11 mouse cellular contexts compared by ENCODE assay signal in the genomic region with DNA sequence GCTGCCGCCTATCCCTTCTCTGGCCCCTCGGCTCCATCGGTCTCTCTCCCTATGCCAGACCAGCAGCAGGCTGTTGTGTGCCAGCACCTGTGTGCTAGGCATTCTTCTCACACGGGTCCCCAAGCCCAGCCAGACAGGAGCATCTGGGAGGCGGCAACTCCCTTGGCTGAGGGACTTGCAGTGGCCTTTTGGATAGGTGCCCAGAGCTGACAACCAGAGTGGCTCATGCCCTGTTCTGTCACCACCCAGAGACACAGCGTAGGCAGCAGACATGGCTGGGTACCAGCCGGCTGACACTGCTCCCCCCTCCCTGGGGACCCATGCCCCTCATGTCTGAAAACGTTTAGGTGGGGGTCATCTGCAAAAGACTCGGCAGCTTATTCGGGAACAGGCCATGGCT.
DNase-seq lines count a peak whose midpoint lies in the region; ATAC-seq and TF ChIP-seq lines count a peak whose summit lies in the region.
"Had no signal": no experiment of that assay in that cellular context is flagged by ENCODE, and none has a peak within 500 bp of the region (broad histone marks: within the 10 kb centered on the region; RNA-seq: fewer than 3 reads in every experiment).

No protein-coding gene starts in this region.

- peaks cover 78% of the 10 kb centered on the region for H3K4me1 ChIP-seq in midbrain, embryonic 10.5 days
- peaks cover 41% of the 10 kb centered on the region for H3K4me1 ChIP-seq in midbrain, embryonic 11.5 days (ENCODE audit: control insufficient read depth, insufficient read depth, low read length)
- peaks cover 5% of the 10 kb centered on the region; the same call in 1 of the 2 replicates for H3K4me1 ChIP-seq in cerebellum, adult 2 months (ENCODE audit: control insufficient read depth, insufficient read depth, low read length)
- no peaks in the 10 kb centered on the region for H3K4me1 ChIP-seq in forebrain, postnatal 0 days (ENCODE audit: insufficient read depth)
- 0 out of 2 replicates have a peak, but pooled peaks cover 5% of the 10 kb centered on the region for H3K4me1 ChIP-seq in hindbrain, postnatal 0 days (ENCODE audit: insufficient read depth, low read length)
- no peaks in the 10 kb centered on the region for H3K4me1 ChIP-seq in lung, adult 2 months (ENCODE audit: control insufficient read depth, insufficient read depth, low read length)

- no peak overlapping the region for H3K4me3 ChIP-seq in midbrain, embryonic 10.5 days
- no peak overlapping the region for H3K4me3 ChIP-seq in midbrain, embryonic 11.5 days (ENCODE audit: low read depth, low read length)
- no peak overlapping the region for H3K4me3 ChIP-seq in cerebellum, adult 2 months (replicated peaks; ENCODE audit: insufficient read depth, low read depth, low read length)
- no peak overlapping the region for H3K4me3 ChIP-seq in forebrain, postnatal 0 days (ENCODE audit: low read depth, low read length)
- no peak overlapping the region for H3K4me3 ChIP-seq in hindbrain, postnatal 0 days (ENCODE audit: low read length)
- no peak overlapping the region for H3K4me3 ChIP-seq in lung, adult 2 months (replicated peaks; ENCODE audit: extremely low read depth, low read depth, low read length)
- H3K4me3 ChIP-seq: embryonic facial prominence, embryonic 12.5 days; limb, embryonic 13.5 days had no signal

- peaks cover 30% of the 10 kb centered on the region for H3K27me3 ChIP-seq in midbrain, embryonic 10.5 days (ENCODE audit: low read depth, poor library complexity, severe bottlenecking)
- H3K27me3 ChIP-seq in midbrain, embryonic 11.5 days (ENCODE audit: control insufficient read depth, insufficient read depth, low read length): no peaks in the 10 kb centered on the region; the same call in none of the 2 replicates
- H3K27me3 ChIP-seq in cerebellum, adult 2 months (ENCODE audit: control insufficient read depth, insufficient read depth, low read length): no peaks in the 10 kb centered on the region
- H3K27me3 ChIP-seq in forebrain, postnatal 0 days (ENCODE audit: insufficient read depth, low read length): no peaks in the 10 kb centered on the region
- no peaks in the 10 kb centered on the region for H3K27me3 ChIP-seq in hindbrain, postnatal 0 days (ENCODE audit: insufficient read depth, low read length)

- no peaks in the 10 kb centered on the region for H3K9me3 ChIP-seq in midbrain, embryonic 10.5 days (replicated peaks)
- no peaks in the 10 kb centered on the region for H3K9me3 ChIP-seq in midbrain, embryonic 11.5 days (ENCODE audit: control insufficient read depth, low read length)
- H3K9me3 ChIP-seq in forebrain, postnatal 0 days (ENCODE audit: low read length): no peaks in the 10 kb centered on the region
- H3K9me3 ChIP-seq in hindbrain, postnatal 0 days (ENCODE audit: low read length): no peaks in the 10 kb centered on the region
- H3K9me3 ChIP-seq: embryonic facial prominence, embryonic 12.5 days; limb, embryonic 13.5 days had no signal

- H3K27ac ChIP-seq in midbrain, embryonic 10.5 days (replicated peaks): peak overlapping the region; percentile 87
- H3K27ac ChIP-seq in midbrain, embryonic 11.5 days (ENCODE audit: low read depth, low read length): no peak overlapping the region
- H3K27ac ChIP-seq in cerebellum, adult 2 months (ENCODE audit: insufficient read depth, low read length): no peak overlapping the region
- H3K27ac ChIP-seq in forebrain, postnatal 0 days (ENCODE audit: low read depth, low read length): no peak overlapping the region
- no peak overlapping the region for H3K27ac ChIP-seq in hindbrain, postnatal 0 days
- H3K27ac ChIP-seq: embryonic facial prominence, embryonic 12.5 days; limb, embryonic 13.5 days had no signal

- H3K36me3 ChIP-seq in midbrain, embryonic 10.5 days: 0 out of 2 replicates have a peak, but pooled peaks cover 4% of the 10 kb centered on the region
- H3K36me3 ChIP-seq in midbrain, embryonic 11.5 days (ENCODE audit: control insufficient read depth, insufficient read depth, low read length): no peaks in the 10 kb centered on the region
- H3K36me3 ChIP-seq in forebrain, postnatal 0 days (ENCODE audit: insufficient read depth): no peaks in the 10 kb centered on the region
- no peaks in the 10 kb centered on the region for H3K36me3 ChIP-seq in hindbrain, postnatal 0 days (ENCODE audit: insufficient read depth, low read length)
- H3K36me3 ChIP-seq: embryonic facial prominence, embryonic 12.5 days; limb, embryonic 13.5 days had no signal

- no peak overlapping the region for H3K4me2 ChIP-seq in midbrain, embryonic 11.5 days
- no peak overlapping the region for H3K4me2 ChIP-seq in forebrain, postnatal 0 days (ENCODE audit: low read depth)
- no peak overlapping the region for H3K4me2 ChIP-seq in hindbrain, postnatal 0 days (ENCODE audit: low read depth, low read length)
- H3K4me2 ChIP-seq: embryonic facial prominence, embryonic 12.5 days; limb, embryonic 13.5 days had no signal

- no peak for ATAC-seq in midbrain, embryonic 11.5 days (ENCODE audit: low FRiP score)
- peak; percentile 42; the same call in 1 of the 2 replicates for ATAC-seq in forebrain, postnatal 0 days
- peak; percentile 72 for ATAC-seq in hindbrain, postnatal 0 days

- TF ChIP-seq CTCF in cerebellum, adult 2 months (IDR thresholded peaks at IDR 0.05; ENCODE audit: borderline replicate concordance, insufficient read depth, low read depth, low read length): no peak
- TF ChIP-seq CTCF in forebrain, postnatal 0 days (IDR thresholded peaks at IDR 0.05; ENCODE audit: low read depth): no peak
- no peak for TF ChIP-seq CTCF in hindbrain, postnatal 0 days (IDR thresholded peaks at IDR 0.05; ENCODE audit: low read depth)
- no peak for TF ChIP-seq CTCF in lung, adult 2 months (IDR thresholded peaks at IDR 0.05; ENCODE audit: insufficient read depth, low read length)

- WGBS in midbrain, embryonic 10.5 days: 87% methylated on average over 10 of the region's 10 CpGs
- WGBS in midbrain, embryonic 11.5 days: 85% methylated on average over 10 of the region's 10 CpGs
- WGBS in cerebellum, adult 2 months: 33% methylated on average over 10 of the region's 10 CpGs
- WGBS in forebrain, postnatal 0 days: 39% methylated on average over 10 of the region's 10 CpGs
- WGBS in hindbrain, postnatal 0 days: 27% methylated on average over 10 of the region's 10 CpGs
- 73% methylated on average over 10 of the region's 10 CpGs for WGBS in lung, adult 2 months

- no peak for DNase-seq in midbrain, embryonic 10.5 days (ENCODE audit: low spot score)
- DNase-seq in midbrain, embryonic 11.5 days (ENCODE audit: low spot score, missing footprints): no peak
- DNase-seq in cerebellum, adult 2 months: peak; percentile 52 to 53
- DNase-seq in forebrain, postnatal 0 days: no peak
- peak; percentile 84 for DNase-seq in hindbrain, postnatal 0 days (ENCODE audit: low spot score)
- no peak for DNase-seq in lung, adult 2 months
- no peak for DNase-seq in yolk sac, embryonic 10.5 days (ENCODE audit: low spot score)
- DNase-seq: kidney, postnatal 4 days; lung, postnatal 4 days had no signal

- no peak overlapping the region for H3K9ac ChIP-seq in midbrain, embryonic 11.5 days (ENCODE audit: low read length)
- H3K9ac ChIP-seq in forebrain, postnatal 0 days: no peak overlapping the region
- H3K9ac ChIP-seq in hindbrain, postnatal 0 days (replicated peaks; ENCODE audit: low read length): no peak overlapping the region
- H3K9ac ChIP-seq: embryonic facial prominence, embryonic 12.5 days; limb, embryonic 13.5 days had no signal

- no peak for TF ChIP-seq POLR2A in cerebellum, adult 2 months (IDR thresholded peaks at IDR 0.05; ENCODE audit: borderline replicate concordance, insufficient read depth, low read length)
- TF ChIP-seq POLR2A in lung, adult 2 months (IDR thresholded peaks at IDR 0.05; ENCODE audit: borderline replicate concordance, extremely low read depth, low read depth, low read length): no peak

Comparison
In these comparisons a context has a peak if more than half of its experiments do, and no peak if none do; other contexts are left out.
1. DNase-seq: peak in cerebellum, adult 2 months (2 of 2) and hindbrain, postnatal 0 days (single experiment); none in midbrain, embryonic 10.5 days (single experiment), midbrain, embryonic 11.5 days (single experiment), forebrain, postnatal 0 days (single experiment), lung, adult 2 months (single experiment) and yolk sac, embryonic 10.5 days (single experiment).